Mouse (Mus musculus): ENCODE results near the gene Tmem184b. TPM values are rescaled to one million over a fixed set of nuclear protein-coding genes. Genes with fewer than 3 reads are reported as not detected.

Gene Tmem184b
- polyA plus RNA-seq, 1 experiment = 74.2 TPM

DNA sequence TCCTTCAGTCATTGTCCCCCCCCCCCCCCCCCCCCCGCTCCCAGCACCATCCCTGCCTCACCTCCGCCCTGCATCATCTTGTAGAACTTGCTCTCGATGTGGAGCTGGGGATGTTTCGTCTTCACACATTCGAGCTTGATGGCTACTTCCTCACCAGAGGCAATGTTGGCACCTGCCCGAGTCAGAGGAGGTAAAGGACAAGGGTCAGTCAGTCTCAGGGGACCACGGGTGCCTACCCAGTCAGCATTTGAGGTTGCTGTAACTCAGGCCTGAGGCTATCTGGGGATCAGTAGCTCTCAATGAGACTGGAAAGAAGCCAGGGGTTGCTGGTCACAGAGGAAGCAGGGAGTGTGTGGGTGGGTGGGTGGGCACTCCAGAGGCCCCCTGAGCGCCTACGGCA is 26.6 kb upstream of the Tmem184b start:
- Histone ChIP-seq H3K79me2 (ENCODE audit: control insufficient read depth, insufficient read depth) (peaks cover 58% of the 10 kb centered on the region), H3K27me3 (ENCODE audit: control insufficient read depth, insufficient read depth, insufficient read length) (no peaks in the 10 kb centered on the region), H3K4me3 (ENCODE audit: insufficient read depth, poor library complexity, severe bottlenecking) (no peak overlapping the region), H3ac (ENCODE audit: control insufficient read depth, insufficient read length, low read depth) (no peak overlapping the region), H3K79me3 (ENCODE audit: low read depth) (peaks cover 29% of the 10 kb centered on the region), H3K36me3 (ENCODE audit: control insufficient read depth, insufficient read depth) (peaks cover 92% of the 10 kb centered on the region)
- no peak for TF ChIP-seq CTCF (IDR thresholded peaks at IDR 0.05; ENCODE audit: control insufficient read depth, insufficient read depth, insufficient read length)
- no peak for TF ChIP-seq MYOD1 (IDR thresholded peaks at IDR 0.05; ENCODE audit: control insufficient read depth, insufficient read length, low read depth)
- TF ChIP-seq MAX (IDR thresholded peaks at IDR 0.05) = no peak
- no peak for TF ChIP-seq CEBPB (IDR thresholded peaks at IDR 0.05; ENCODE audit: low read depth)
- TF ChIP-seq USF1 (IDR thresholded peaks at IDR 0.05; ENCODE audit: low read depth) = no peak
- TF ChIP-seq MYOG (IDR thresholded peaks at IDR 0.05; ENCODE audit: control insufficient read depth, extremely low read depth, insufficient read length) = no peak
- TF ChIP-seq FOSL1 (IDR thresholded peaks at IDR 0.05; ENCODE audit: insufficient read depth, low read length, poor library complexity, severe bottlenecking) = no peak

DNA sequence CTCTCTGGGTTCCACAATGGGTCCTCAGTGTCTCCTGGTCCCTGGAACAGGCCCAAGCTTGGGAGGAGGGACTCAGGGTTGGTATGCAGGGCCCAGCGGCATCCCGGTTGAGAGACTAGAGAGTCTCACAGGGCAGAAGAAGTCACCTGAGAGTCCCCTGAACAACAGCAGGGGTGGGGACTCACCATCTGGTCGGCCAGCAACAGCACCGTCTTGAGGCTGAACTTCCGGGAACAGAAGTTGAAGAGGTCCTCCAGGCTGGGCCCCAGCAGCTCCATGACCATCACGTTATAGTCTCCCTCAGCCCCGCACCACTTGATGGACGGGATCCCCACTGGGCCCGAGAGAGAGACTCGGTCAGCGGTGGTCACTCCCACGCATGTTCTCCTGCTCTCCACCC is 26.2 kb upstream of the Tmem184b start:
- H3K79me3 ChIP-seq (ENCODE audit: low read depth) = peaks cover 26% of the 10 kb centered on the region
- H3K27me3 ChIP-seq (ENCODE audit: control insufficient read depth, insufficient read depth, insufficient read length) = no peaks in the 10 kb centered on the region
- TF ChIP-seq USF1 (IDR thresholded peaks at IDR 0.05; ENCODE audit: low read depth) (no peak), MAX (IDR thresholded peaks at IDR 0.05) (no peak), MYOD1 (IDR thresholded peaks at IDR 0.05; ENCODE audit: control insufficient read depth, insufficient read length, low read depth) (no peak), MYOG (IDR thresholded peaks at IDR 0.05; ENCODE audit: control insufficient read depth, extremely low read depth, insufficient read length) (no peak), FOSL1 (IDR thresholded peaks at IDR 0.05; ENCODE audit: insufficient read depth, low read length, poor library complexity, severe bottlenecking) (no peak), CTCF (IDR thresholded peaks at IDR 0.05; ENCODE audit: control insufficient read depth, insufficient read depth, insufficient read length) (no peak), CEBPB (IDR thresholded peaks at IDR 0.05; ENCODE audit: low read depth) (no peak)
- H3ac ChIP-seq (ENCODE audit: control insufficient read depth, insufficient read length, low read depth) = no peak overlapping the region
- no peak overlapping the region for H3K4me3 ChIP-seq (ENCODE audit: insufficient read depth, poor library complexity, severe bottlenecking)
- peaks cover 53% of the 10 kb centered on the region for H3K79me2 ChIP-seq (ENCODE audit: control insufficient read depth, insufficient read depth)
- peaks cover 92% of the 10 kb centered on the region for H3K36me3 ChIP-seq (ENCODE audit: control insufficient read depth, insufficient read depth)

DNA sequence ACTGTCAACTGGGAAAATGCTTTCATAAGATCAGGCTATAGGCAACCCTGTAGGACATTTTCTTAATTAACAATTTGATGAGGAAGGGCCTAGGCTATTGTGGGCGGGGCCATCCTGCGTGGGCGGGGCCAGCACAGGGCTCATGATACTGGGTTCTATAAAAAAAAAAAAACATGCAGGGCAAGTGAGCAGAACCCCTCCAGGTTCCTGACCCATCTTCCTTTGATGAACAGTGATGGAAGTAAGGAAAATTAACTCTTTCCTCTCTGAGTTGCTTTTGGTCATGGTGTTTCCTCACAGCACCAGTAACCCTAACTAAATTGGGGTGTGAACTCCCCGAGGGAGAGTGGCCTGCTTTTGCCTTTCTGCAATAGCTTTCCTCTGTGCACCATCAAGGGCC is 25.2 kb upstream of the Tmem184b start:
- H3K79me2 ChIP-seq (ENCODE audit: control insufficient read depth, insufficient read depth) = peaks cover 44% of the 10 kb centered on the region
- H3K79me3 ChIP-seq (ENCODE audit: low read depth) = peaks cover 18% of the 10 kb centered on the region
- no peaks in the 10 kb centered on the region for H3K27me3 ChIP-seq (ENCODE audit: control insufficient read depth, insufficient read depth, insufficient read length)
- peaks cover 92% of the 10 kb centered on the region for H3K36me3 ChIP-seq (ENCODE audit: control insufficient read depth, insufficient read depth)
- TF ChIP-seq MAX (IDR thresholded peaks at IDR 0.05) (no peak), MYOG (IDR thresholded peaks at IDR 0.05; ENCODE audit: control insufficient read depth, extremely low read depth, insufficient read length) (no peak), CEBPB (IDR thresholded peaks at IDR 0.05; ENCODE audit: low read depth) (no peak), MYOD1 (IDR thresholded peaks at IDR 0.05; ENCODE audit: control insufficient read depth, insufficient read length, low read depth) (no peak), CTCF (IDR thresholded peaks at IDR 0.05; ENCODE audit: control insufficient read depth, insufficient read depth, insufficient read length) (no peak), USF1 (IDR thresholded peaks at IDR 0.05; ENCODE audit: low read depth) (no peak), FOSL1 (IDR thresholded peaks at IDR 0.05; ENCODE audit: insufficient read depth, low read length, poor library complexity, severe bottlenecking) (no peak)
- no peak overlapping the region for H3K4me3 ChIP-seq (ENCODE audit: insufficient read depth, poor library complexity, severe bottlenecking)
- no peak overlapping the region for H3ac ChIP-seq (ENCODE audit: control insufficient read depth, insufficient read length, low read depth)

DNA sequence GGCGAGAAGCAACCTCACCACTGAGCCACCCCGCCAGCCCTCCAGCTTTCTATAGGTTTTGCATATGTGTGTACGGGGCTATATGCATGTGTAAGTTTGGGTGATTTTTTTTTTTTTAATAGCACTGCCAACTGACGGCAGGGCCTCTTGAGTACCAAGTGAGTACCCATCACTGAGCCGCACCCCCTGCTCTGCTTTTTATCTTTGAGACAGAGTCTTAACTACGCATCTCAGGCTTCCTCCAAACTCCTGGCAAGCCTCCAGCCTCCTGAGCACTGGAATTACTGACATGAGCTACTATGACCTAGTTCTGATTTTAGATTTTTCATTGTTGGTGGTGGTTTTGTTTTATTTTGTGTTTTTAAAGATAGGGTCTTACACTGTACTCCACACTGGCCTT is 24.1 kb upstream of the Tmem184b start:
- Histone ChIP-seq H3K27me3 (ENCODE audit: control insufficient read depth, insufficient read depth, insufficient read length) (no peaks in the 10 kb centered on the region), H3K4me3 (ENCODE audit: insufficient read depth, poor library complexity, severe bottlenecking) (no peak overlapping the region), H3K36me3 (ENCODE audit: control insufficient read depth, insufficient read depth) (peaks cover 92% of the 10 kb centered on the region), H3K79me3 (ENCODE audit: low read depth) (peaks cover 8% of the 10 kb centered on the region), H3K79me2 (ENCODE audit: control insufficient read depth, insufficient read depth) (peaks cover 33% of the 10 kb centered on the region), H3ac (ENCODE audit: control insufficient read depth, insufficient read length, low read depth) (no peak overlapping the region)
- TF ChIP-seq MAX (IDR thresholded peaks at IDR 0.05) (no peak), CEBPB (IDR thresholded peaks at IDR 0.05; ENCODE audit: low read depth) (no peak), MYOG (IDR thresholded peaks at IDR 0.05; ENCODE audit: control insufficient read depth, extremely low read depth, insufficient read length) (no peak), FOSL1 (IDR thresholded peaks at IDR 0.05; ENCODE audit: insufficient read depth, low read length, poor library complexity, severe bottlenecking) (no peak), USF1 (IDR thresholded peaks at IDR 0.05; ENCODE audit: low read depth) (no peak), CTCF (IDR thresholded peaks at IDR 0.05; ENCODE audit: control insufficient read depth, insufficient read depth, insufficient read length) (no peak), MYOD1 (IDR thresholded peaks at IDR 0.05; ENCODE audit: control insufficient read depth, insufficient read length, low read depth) (no peak)

DNA sequence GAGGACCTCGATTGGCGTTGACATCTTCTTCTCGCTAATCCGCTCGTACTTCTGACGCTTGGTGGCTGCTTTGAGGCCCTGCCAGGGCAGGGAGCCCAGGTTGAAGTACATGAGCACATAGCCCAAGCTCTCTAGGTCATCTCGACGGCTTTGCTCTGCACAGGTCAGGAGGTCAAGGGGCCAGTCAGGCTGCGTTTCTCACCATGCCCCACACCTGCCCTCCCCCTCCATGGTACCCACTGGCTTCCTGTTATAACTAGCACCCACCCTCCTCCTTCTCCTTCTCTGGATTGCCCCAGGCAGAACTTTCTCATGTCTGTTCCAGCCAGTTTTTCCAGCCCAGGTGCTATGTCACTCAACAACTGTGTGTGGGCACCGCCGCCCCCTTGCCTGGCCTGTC is 22.1 kb upstream of the Tmem184b start:
- no peak for TF ChIP-seq USF1 (IDR thresholded peaks at IDR 0.05; ENCODE audit: low read depth)
- no peak for TF ChIP-seq MAX (IDR thresholded peaks at IDR 0.05)
- no peak for TF ChIP-seq MYOG (IDR thresholded peaks at IDR 0.05; ENCODE audit: control insufficient read depth, extremely low read depth, insufficient read length)
- no peak for TF ChIP-seq FOSL1 (IDR thresholded peaks at IDR 0.05; ENCODE audit: insufficient read depth, low read length, poor library complexity, severe bottlenecking)
- no peak for TF ChIP-seq CTCF (IDR thresholded peaks at IDR 0.05; ENCODE audit: control insufficient read depth, insufficient read depth, insufficient read length)
- TF ChIP-seq MYOD1 (IDR thresholded peaks at IDR 0.05; ENCODE audit: control insufficient read depth, insufficient read length, low read depth) = no peak
- TF ChIP-seq CEBPB (IDR thresholded peaks at IDR 0.05; ENCODE audit: low read depth) = no peak
- H3K4me3 ChIP-seq (ENCODE audit: insufficient read depth, poor library complexity, severe bottlenecking) = no peak overlapping the region
- peaks cover 90% of the 10 kb centered on the region for H3K36me3 ChIP-seq (ENCODE audit: control insufficient read depth, insufficient read depth)
- peaks cover 13% of the 10 kb centered on the region for H3K79me2 ChIP-seq (ENCODE audit: control insufficient read depth, insufficient read depth)
- H3K27me3 ChIP-seq (ENCODE audit: control insufficient read depth, insufficient read depth, insufficient read length) = no peaks in the 10 kb centered on the region
- H3K79me3 ChIP-seq (ENCODE audit: low read depth) = no peaks in the 10 kb centered on the region
- H3ac ChIP-seq (ENCODE audit: control insufficient read depth, insufficient read length, low read depth) = no peak overlapping the region

DNA sequence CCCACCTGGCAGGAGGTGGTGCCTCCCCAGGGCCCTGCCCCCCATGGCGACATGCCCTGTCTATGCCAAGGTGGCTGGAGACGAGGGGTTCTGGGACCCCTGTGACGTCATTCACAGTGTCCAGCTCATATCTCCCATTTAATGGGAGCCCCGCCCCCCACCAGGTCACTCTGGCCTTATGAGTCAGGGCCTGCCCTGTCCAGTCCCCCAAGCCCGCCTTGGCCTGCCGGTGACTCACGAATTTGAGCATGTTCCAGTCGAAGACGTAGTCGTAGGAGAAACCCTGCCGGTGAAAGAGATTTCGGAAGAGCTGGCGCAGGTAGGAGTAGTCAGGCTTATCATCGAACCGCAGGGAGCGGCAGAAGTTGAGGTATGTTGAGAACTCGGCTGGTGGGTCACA is 21.2 kb upstream of the Tmem184b start:
- Histone ChIP-seq H3K27me3 (ENCODE audit: control insufficient read depth, insufficient read depth, insufficient read length) (no peaks in the 10 kb centered on the region), H3ac (ENCODE audit: control insufficient read depth, insufficient read length, low read depth) (no peak overlapping the region), H3K36me3 (ENCODE audit: control insufficient read depth, insufficient read depth) (peaks cover 93% of the 10 kb centered on the region), H3K79me2 (ENCODE audit: control insufficient read depth, insufficient read depth) (peaks cover 4% of the 10 kb centered on the region), H3K79me3 (ENCODE audit: low read depth) (no peaks in the 10 kb centered on the region), H3K4me3 (ENCODE audit: insufficient read depth, poor library complexity, severe bottlenecking) (no peak overlapping the region)
- TF ChIP-seq MYOG (IDR thresholded peaks at IDR 0.05; ENCODE audit: control insufficient read depth, extremely low read depth, insufficient read length) = no peak
- TF ChIP-seq FOSL1 (IDR thresholded peaks at IDR 0.05; ENCODE audit: insufficient read depth, low read length, poor library complexity, severe bottlenecking) = no peak
- TF ChIP-seq CTCF (IDR thresholded peaks at IDR 0.05; ENCODE audit: control insufficient read depth, insufficient read depth, insufficient read length) = no peak
- TF ChIP-seq USF1 (IDR thresholded peaks at IDR 0.05; ENCODE audit: low read depth) = no peak
- no peak for TF ChIP-seq CEBPB (IDR thresholded peaks at IDR 0.05; ENCODE audit: low read depth)
- no peak for TF ChIP-seq MAX (IDR thresholded peaks at IDR 0.05)
- no peak for TF ChIP-seq MYOD1 (IDR thresholded peaks at IDR 0.05; ENCODE audit: control insufficient read depth, insufficient read length, low read depth)
